Mouse (Mus musculus): Measurements from ENCODE around the gene Susd6. TPM values are rescaled to one million over a fixed set of nuclear protein-coding genes. Genes with fewer than 3 reads are reported as not detected.
"Not testable (repeated sequence)": the region's sequence is repeated elsewhere in the genome, so short reads cannot be mapped to it uniquely, and the experiment has no call there.

Susd6 gene
- polyA plus RNA-seq, 1 experiment from 2014 or later: 11.7 TPM

DNA sequence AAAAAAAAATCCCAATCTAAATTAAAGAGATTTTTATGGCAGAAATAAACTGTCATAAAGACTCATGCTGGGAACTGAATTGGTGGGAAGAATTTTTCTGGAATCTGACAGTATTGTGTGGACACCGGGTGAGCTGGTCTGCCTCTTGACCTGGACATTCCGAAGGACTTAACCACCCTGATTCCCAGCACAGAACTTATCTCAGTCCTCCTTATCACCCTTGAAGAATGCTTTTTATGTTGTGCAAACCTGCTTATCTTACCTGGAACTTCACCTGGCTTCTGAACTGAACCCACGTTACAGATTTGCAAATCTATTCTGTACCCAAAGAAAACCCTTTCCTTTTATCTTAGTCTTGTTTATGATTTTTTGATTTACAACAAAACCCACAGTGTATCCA is 8.1 kb upstream of the Susd6 start:
- no peak overlapping the region for H3K4me3 ChIP-seq (ENCODE audit: low read depth, low read length)
- no peak overlapping the region for H3K27ac ChIP-seq (ENCODE audit: low read depth, low read length)
- H3K36me3 ChIP-seq (ENCODE audit: control insufficient read depth, insufficient read depth, low read length): no peaks in the 10 kb centered on the region
- DNase-seq (ENCODE audit: low spot score) (no peak), ATAC-seq (no peak)
- no peaks in the 10 kb centered on the region for H3K4me1 ChIP-seq (ENCODE audit: control insufficient read depth, insufficient read depth, low read length)
- no peaks in the 10 kb centered on the region for H3K9me3 ChIP-seq (replicated peaks; ENCODE audit: control insufficient read depth, low read length)
- H3K4me2 ChIP-seq (ENCODE audit: low read length): no peak overlapping the region
- 84% methylated on average over 3 of the region's 3 CpGs for WGBS
- no peaks in the 10 kb centered on the region for H3K27me3 ChIP-seq (replicated peaks; ENCODE audit: control insufficient read depth, insufficient read depth, low read length)
- H3K9ac ChIP-seq (ENCODE audit: low read length): no peak overlapping the region

DNA sequence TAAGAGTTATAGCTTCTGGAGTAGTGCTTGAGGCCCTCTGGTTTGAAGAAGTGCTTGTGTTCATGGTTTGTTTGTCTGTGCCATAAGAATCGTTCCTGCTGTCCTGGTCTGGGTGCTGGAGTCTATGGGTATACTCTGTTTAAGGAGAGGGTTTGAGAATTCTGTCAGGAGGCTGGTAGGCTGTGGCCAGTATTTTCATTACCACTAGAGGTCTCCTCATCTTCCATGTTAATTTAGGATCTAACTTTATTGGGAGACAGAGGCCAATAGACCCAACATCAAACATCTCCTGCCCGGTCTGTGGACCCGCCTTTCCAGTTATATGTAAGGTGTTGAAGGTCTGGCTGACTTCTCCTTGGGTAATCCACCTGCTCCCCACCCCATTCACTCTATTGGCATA is 7.4 kb upstream of the Susd6 start:
- Histone ChIP-seq H3K4me3 (ENCODE audit: low read depth, low read length) (no peak overlapping the region), H3K9ac (ENCODE audit: low read length) (no peak overlapping the region), H3K36me3 (ENCODE audit: control insufficient read depth, insufficient read depth, low read length) (no peaks in the 10 kb centered on the region), H3K9me3 (replicated peaks; ENCODE audit: control insufficient read depth, low read length) (no peaks in the 10 kb centered on the region), H3K27me3 (replicated peaks; ENCODE audit: control insufficient read depth, insufficient read depth, low read length) (no peaks in the 10 kb centered on the region), H3K4me1 (ENCODE audit: control insufficient read depth, insufficient read depth, low read length) (no peaks in the 10 kb centered on the region), H3K4me2 (ENCODE audit: low read length) (no peak overlapping the region), H3K27ac (ENCODE audit: low read depth, low read length) (no peak overlapping the region)
- no peak for DNase-seq (ENCODE audit: low spot score)
- WGBS: 55% methylated on average over 3 of the region's 3 CpGs
- no peak for ATAC-seq

DNA sequence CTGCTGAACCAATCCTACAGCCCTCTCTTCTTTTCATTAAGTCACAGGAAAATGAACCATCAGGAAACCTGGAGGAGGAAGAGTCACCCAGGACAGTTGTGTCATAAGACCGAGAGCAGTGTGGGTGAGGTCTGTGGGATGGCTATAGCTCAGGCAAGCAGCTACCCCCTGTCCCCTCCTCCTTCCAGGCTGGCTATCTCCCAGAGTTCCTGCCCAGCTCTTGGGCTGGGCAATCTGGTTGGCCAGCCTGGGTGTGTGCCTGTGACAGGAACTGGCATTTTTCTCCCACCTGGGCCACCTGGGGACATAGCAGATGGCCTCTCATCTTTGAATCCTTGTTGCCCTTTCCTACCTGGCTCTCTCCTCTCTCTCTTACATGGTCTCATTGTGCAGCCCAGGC is 6.4 kb upstream of the Susd6 start:
- DNase-seq (ENCODE audit: low spot score) (no peak), ATAC-seq (no peak)
- Histone ChIP-seq H3K9me3 (replicated peaks; ENCODE audit: control insufficient read depth, low read length) (no peaks in the 10 kb centered on the region), H3K27me3 (replicated peaks; ENCODE audit: control insufficient read depth, insufficient read depth, low read length) (no peaks in the 10 kb centered on the region), H3K4me3 (ENCODE audit: low read depth, low read length) (no peak overlapping the region), H3K9ac (ENCODE audit: low read length) (no peak overlapping the region), H3K4me1 (ENCODE audit: control insufficient read depth, insufficient read depth, low read length) (no peaks in the 10 kb centered on the region), H3K27ac (ENCODE audit: low read depth, low read length) (no peak overlapping the region), H3K4me2 (ENCODE audit: low read length) (no peak overlapping the region), H3K36me3 (ENCODE audit: control insufficient read depth, insufficient read depth, low read length) (no peaks in the 10 kb centered on the region)
- WGBS: 90% methylated on average over 1 of the region's 1 CpGs

DNA sequence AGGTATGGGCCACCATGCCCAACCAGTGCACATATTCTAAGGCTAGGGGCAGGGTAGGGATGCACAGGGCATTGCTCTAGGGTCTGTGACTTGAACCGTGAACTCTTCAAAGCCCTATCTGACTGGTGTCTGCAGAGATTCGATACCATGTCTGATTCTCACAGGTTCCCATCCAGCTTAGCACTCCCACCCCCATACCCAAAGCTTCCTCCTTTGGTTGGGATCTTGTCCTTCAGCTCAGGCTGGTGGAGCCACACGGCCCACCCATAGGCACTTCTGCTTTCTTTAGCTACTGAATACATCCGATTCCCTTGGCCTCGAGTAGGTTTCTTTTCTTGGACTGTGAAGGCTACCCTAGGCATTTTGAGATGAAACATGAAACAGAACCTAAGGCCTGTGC is 5.3 kb upstream of the Susd6 start:
- Histone ChIP-seq H3K4me3 (ENCODE audit: low read depth, low read length) (no peak overlapping the region), H3K36me3 (ENCODE audit: control insufficient read depth, insufficient read depth, low read length) (no peaks in the 10 kb centered on the region), H3K4me2 (ENCODE audit: low read length) (no peak overlapping the region), H3K27ac (ENCODE audit: low read depth, low read length) (no peak overlapping the region), H3K27me3 (replicated peaks; ENCODE audit: control insufficient read depth, insufficient read depth, low read length) (no peaks in the 10 kb centered on the region), H3K9ac (ENCODE audit: low read length) (no peak overlapping the region), H3K9me3 (replicated peaks; ENCODE audit: control insufficient read depth, low read length) (no peaks in the 10 kb centered on the region), H3K4me1 (ENCODE audit: control insufficient read depth, insufficient read depth, low read length) (peaks cover 4% of the 10 kb centered on the region; the same call in 1 of the 2 replicates)
- DNase-seq (ENCODE audit: low spot score) (no peak), ATAC-seq (no peak)
- 91% methylated on average over 5 of the region's 5 CpGs for WGBS

DNA sequence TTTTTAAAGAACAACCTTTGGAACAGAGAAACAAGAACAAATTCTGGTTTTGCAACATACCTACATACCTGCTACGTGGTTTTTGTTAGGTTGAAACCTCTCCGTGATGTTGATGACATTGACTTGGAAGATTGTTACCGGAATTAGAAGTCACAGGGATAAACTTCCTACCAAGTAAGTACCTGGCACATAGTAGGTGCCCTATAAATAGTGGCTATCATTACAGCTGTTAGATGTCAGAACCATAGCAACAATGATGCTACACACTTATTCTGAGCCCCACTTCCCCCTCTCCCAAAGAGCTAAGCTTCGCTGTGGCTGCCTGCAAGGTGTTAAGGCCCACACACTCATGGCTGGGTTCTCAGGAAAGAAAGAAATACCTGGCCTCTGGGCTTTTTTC is 4.7 kb upstream of the Susd6 start:
- Histone ChIP-seq H3K4me3 (ENCODE audit: low read depth, low read length) (no peak overlapping the region), H3K36me3 (ENCODE audit: control insufficient read depth, insufficient read depth, low read length) (no peaks in the 10 kb centered on the region), H3K4me1 (ENCODE audit: control insufficient read depth, insufficient read depth, low read length) (peaks cover 4% of the 10 kb centered on the region; the same call in 1 of the 2 replicates), H3K27ac (ENCODE audit: low read depth, low read length) (no peak overlapping the region), H3K9me3 (replicated peaks; ENCODE audit: control insufficient read depth, low read length) (no peaks in the 10 kb centered on the region), H3K4me2 (ENCODE audit: low read length) (no peak overlapping the region), H3K9ac (ENCODE audit: low read length) (no peak overlapping the region), H3K27me3 (replicated peaks; ENCODE audit: control insufficient read depth, insufficient read depth, low read length) (no peaks in the 10 kb centered on the region)
- DNase-seq (ENCODE audit: low spot score): no peak
- ATAC-seq: no peak
- 93% methylated on average over 4 of the region's 4 CpGs for WGBS

DNA sequence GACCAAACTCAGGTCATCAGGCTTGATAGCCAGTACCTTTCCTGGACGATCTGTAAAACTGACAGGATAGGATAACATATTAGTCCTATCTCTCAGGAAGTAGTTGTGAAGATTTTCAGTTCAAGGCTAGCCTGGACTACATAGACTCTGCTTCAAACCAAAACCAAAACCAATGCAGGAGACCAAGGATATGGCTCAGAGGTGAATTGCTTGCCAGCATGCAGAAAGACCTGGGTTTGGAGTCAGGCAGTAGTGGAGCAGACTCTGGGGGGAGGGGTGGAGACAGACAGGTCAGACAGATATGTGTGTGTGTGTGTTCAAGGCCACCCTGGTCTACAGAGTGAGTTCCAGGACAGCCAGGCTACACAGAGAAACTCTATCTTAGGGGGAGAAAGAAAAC is 3.7 kb upstream of the Susd6 start:
- H3K27me3 ChIP-seq (replicated peaks; ENCODE audit: control insufficient read depth, insufficient read depth, low read length): no peaks in the 10 kb centered on the region
- DNase-seq (ENCODE audit: low spot score): no peak
- H3K4me3 ChIP-seq (ENCODE audit: low read depth, low read length): no peak overlapping the region
- H3K9me3 ChIP-seq (replicated peaks; ENCODE audit: control insufficient read depth, low read length): no peaks in the 10 kb centered on the region
- no peaks in the 10 kb centered on the region for H3K36me3 ChIP-seq (ENCODE audit: control insufficient read depth, insufficient read depth, low read length)
- H3K4me1 ChIP-seq (ENCODE audit: control insufficient read depth, insufficient read depth, low read length): peaks cover 7% of the 10 kb centered on the region; the same call in 1 of the 2 replicates
- no peak overlapping the region for H3K27ac ChIP-seq (ENCODE audit: low read depth, low read length)
- no peak overlapping the region for H3K9ac ChIP-seq (ENCODE audit: low read length)
- no peak for ATAC-seq
- 87% methylated on average over 1 of the region's 1 CpGs for WGBS
- H3K4me2 ChIP-seq (ENCODE audit: low read length): no peak overlapping the region

DNA sequence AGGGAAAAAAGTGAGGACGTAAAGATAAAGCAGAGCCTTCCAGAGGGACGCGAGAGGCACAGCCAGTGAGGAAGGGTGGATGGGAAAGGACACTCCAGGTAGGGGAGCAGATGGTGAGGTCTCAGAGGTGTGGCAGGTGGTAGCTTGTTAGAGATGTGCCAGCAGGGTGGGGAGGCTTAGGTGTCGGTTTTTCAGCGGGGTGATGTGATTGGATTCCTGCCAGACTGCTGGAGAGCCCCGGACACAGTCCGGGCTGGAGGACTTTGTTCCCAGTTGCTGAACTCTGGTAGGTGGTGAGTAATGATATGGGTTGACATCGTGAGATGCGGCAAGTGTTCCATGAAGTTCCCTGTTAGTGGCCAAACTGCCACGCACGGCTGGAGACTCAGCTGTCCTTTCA is 2.7 kb upstream of the Susd6 start:
- Histone ChIP-seq H3K36me3 (ENCODE audit: control insufficient read depth, insufficient read depth, low read length) (no peaks in the 10 kb centered on the region), H3K4me3 (ENCODE audit: low read depth, low read length) (no peak overlapping the region), H3K27ac (ENCODE audit: low read depth, low read length) (no peak overlapping the region), H3K4me2 (ENCODE audit: low read length) (no peak overlapping the region), H3K9me3 (replicated peaks; ENCODE audit: control insufficient read depth, low read length) (no peaks in the 10 kb centered on the region), H3K4me1 (ENCODE audit: control insufficient read depth, insufficient read depth, low read length) (peaks cover 11% of the 10 kb centered on the region; the same call in 1 of the 2 replicates), H3K9ac (ENCODE audit: low read length) (no peak overlapping the region), H3K27me3 (replicated peaks; ENCODE audit: control insufficient read depth, insufficient read depth, low read length) (no peaks in the 10 kb centered on the region)
- DNase-seq (ENCODE audit: low spot score) (peak; percentile 4), ATAC-seq (no peak)
- WGBS: 46% methylated on average over 11 of the region's 11 CpGs

DNA sequence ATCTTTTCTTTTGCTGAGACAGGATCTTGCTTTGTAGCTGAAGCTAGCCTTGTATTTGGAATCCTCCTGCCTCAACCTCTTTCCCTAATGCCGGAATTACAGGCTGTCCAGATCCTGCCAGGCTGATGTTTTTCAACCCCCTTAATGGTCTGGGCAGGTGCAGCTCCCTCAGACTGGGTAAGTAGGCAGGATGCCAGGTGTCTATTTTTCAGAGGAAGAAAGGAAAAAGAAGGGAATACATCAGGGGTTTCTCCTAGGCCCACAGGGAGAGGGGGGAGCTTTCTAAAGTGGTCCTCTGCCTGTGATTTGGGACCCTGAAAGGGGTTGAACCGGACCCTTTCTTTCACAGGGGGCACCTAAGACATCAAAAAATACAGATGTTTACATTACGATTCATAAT is 2.1 kb upstream of the Susd6 start:
- no peaks in the 10 kb centered on the region for H3K27me3 ChIP-seq (replicated peaks; ENCODE audit: control insufficient read depth, insufficient read depth, low read length)
- ATAC-seq: no peak
- H3K9ac ChIP-seq (ENCODE audit: low read length): no peak overlapping the region
- no peak for DNase-seq (ENCODE audit: low spot score)
- H3K36me3 ChIP-seq (ENCODE audit: control insufficient read depth, insufficient read depth, low read length): no peaks in the 10 kb centered on the region
- H3K4me3 ChIP-seq (ENCODE audit: low read depth, low read length): no peak overlapping the region
- peaks cover 11% of the 10 kb centered on the region; the same call in 1 of the 2 replicates for H3K4me1 ChIP-seq (ENCODE audit: control insufficient read depth, insufficient read depth, low read length)
- no peaks in the 10 kb centered on the region for H3K9me3 ChIP-seq (replicated peaks; ENCODE audit: control insufficient read depth, low read length)
- WGBS: 87% methylated on average over 3 of the region's 3 CpGs
- H3K4me2 ChIP-seq (ENCODE audit: low read length): no peak overlapping the region
- H3K27ac ChIP-seq (ENCODE audit: low read depth, low read length): no peak overlapping the region

DNA sequence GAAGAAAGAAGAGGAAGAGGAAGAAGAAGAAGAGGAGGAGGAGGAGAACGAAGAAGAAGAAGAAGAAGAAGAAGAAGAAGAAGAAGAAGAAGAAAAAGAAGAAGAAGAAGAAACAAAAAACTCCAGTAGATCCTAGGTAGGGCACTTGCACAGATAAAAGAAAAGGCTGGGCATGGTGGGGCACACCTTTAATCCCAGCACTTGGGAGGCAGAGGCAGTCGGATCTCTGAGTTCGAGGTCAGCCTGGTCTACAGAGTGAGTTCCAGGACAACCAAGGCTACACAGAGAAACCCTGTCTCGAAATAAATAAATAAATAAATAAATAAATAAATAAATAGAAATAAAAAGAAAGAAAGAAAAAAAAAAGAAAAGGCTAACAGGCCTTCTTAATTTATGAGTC is 1.0 kb upstream of the Susd6 start:
- H3K9me3 ChIP-seq (replicated peaks; ENCODE audit: control insufficient read depth, low read length); H3K27me3 ChIP-seq (replicated peaks; ENCODE audit: control insufficient read depth, insufficient read depth, low read length); ATAC-seq; H3K9ac ChIP-seq (ENCODE audit: low read length); H3K36me3 ChIP-seq (ENCODE audit: control insufficient read depth, insufficient read depth, low read length); H3K4me2 ChIP-seq (ENCODE audit: low read length); DNase-seq (ENCODE audit: low spot score); H3K4me3 ChIP-seq (ENCODE audit: low read depth, low read length); H3K27ac ChIP-seq (ENCODE audit: low read depth, low read length): not testable (repeated sequence)
- 80% methylated on average over 4 of the region's 4 CpGs for WGBS
- peaks cover 11% of the 10 kb centered on the region; the same call in 1 of the 2 replicates for H3K4me1 ChIP-seq (ENCODE audit: control insufficient read depth, insufficient read depth, low read length)
